Mouse (Mus musculus) hindbrain, embryonic 10.5 days (tissue): Measurements from ENCODE around the gene Igf2r. TPM values are rescaled to one million over a fixed set of nuclear protein-coding genes. Genes with fewer than 3 reads are reported as not detected.

Experiments
- polyA plus RNA-seq: library from polyadenylated mRNA; unstranded; fragments of >200 nt; fragmentation: Nextera tagmentation; extraction: Ambion mirVana; gene quantifications from 2 replicates; pipeline ENCODE4 v1.2.1, GENCODE M21; 2016

Igf2r gene
- polyA plus RNA-seq, 1 experiment from 2014 or later = 17.3 TPM

Other genes with a start within 250 kb of the Igf2r start
- gene Slc22a2, start 185.5 kb downstream of the Igf2r start, polyA plus RNA-seq = not detected in 2 replicates
- gene Slc22a1, start 93.8 kb downstream of the Igf2r start, polyA plus RNA-seq = not detected in 2 replicates
- gene Mas1, start 98.5 kb upstream of the Igf2r start, polyA plus RNA-seq = 0.22 and 0.89 TPM in 2 replicates
- gene Mrgprh, start 106.4 kb upstream of the Igf2r start, polyA plus RNA-seq = not detected in 2 replicates
- 2.4 and 2.9 TPM in 2 replicates for gene Pnldc1, start 140.6 kb upstream of the Igf2r start, polyA plus RNA-seq
- 430 and 490 TPM in 2 replicates for gene Tcp1, start 146.0 kb upstream of the Igf2r start, polyA plus RNA-seq
- 175 and 190 TPM in 2 replicates for gene Mrpl18, start 146.7 kb upstream of the Igf2r start, polyA plus RNA-seq
- 0.60 and 0.84 TPM in 2 replicates for gene Acat3, start 170.9 kb upstream of the Igf2r start, polyA plus RNA-seq
- gene Acat2, start 191.1 kb upstream of the Igf2r start, polyA plus RNA-seq = 384 and 451 TPM in 2 replicates
- 116 and 124 TPM in 2 replicates for gene Wtap, start 224.5 kb upstream of the Igf2r start, polyA plus RNA-seq
- gene Sod2, start 237.2 kb upstream of the Igf2r start, polyA plus RNA-seq = 104 and 108 TPM in 2 replicates